Mouse (Mus musculus): Measurements from ENCODE around the gene Lzic. TPM values are rescaled to one million over a fixed set of nuclear protein-coding genes. Genes with fewer than 3 reads are reported as not detected.

The Lzic gene
- polyA plus RNA-seq, 1 experiment, result 8.1 TPM

GRCm38 (mm10) chr4:149521258-149521657 lies 36.2 kb downstream of the Lzic start:
- no peak overlapping the region for H3K4me3 ChIP-seq (replicated peaks)
- peaks cover 5% of the 10 kb centered on the region; the same call in 1 of the 2 replicates for H3K9me3 ChIP-seq
- no peaks in the 10 kb centered on the region for H3K36me3 ChIP-seq (replicated peaks; ENCODE audit: low read length)
- TF ChIP-seq FLI1 (IDR thresholded peaks at IDR 0.05; ENCODE audit: low read length) (no peak), GATA1 (IDR thresholded peaks at IDR 0.05; ENCODE audit: borderline replicate concordance, low read length) (no peak)
- peaks cover 30% of the 10 kb centered on the region for H3K27me3 ChIP-seq (replicated peaks)
- H3K4me1 ChIP-seq, result peaks cover 59% of the 10 kb centered on the region

- Histone ChIP-seq H3K4me3 (replicated peaks) (no peak overlapping the region), H3K27me3 (replicated peaks) (peaks cover 36% of the 10 kb centered on the region), H3K4me1 (peaks cover 64% of the 10 kb centered on the region), H3K36me3 (replicated peaks; ENCODE audit: low read length) (no peaks in the 10 kb centered on the region), H3K9me3 (no peaks in the 10 kb centered on the region)
- TF ChIP-seq GATA1 (IDR thresholded peaks at IDR 0.05; ENCODE audit: borderline replicate concordance, low read length), result no peak
- no peak for TF ChIP-seq FLI1 (IDR thresholded peaks at IDR 0.05; ENCODE audit: low read length)
Observed at GRCm38 (mm10) chr4:149523961-149524360, 38.9 kb downstream of the Lzic start.

GRCm38 (mm10) chr4:149525170-149525569 lies 40.1 kb downstream of the Lzic start:
- H3K27me3 ChIP-seq (replicated peaks), result peaks cover 30% of the 10 kb centered on the region
- TF ChIP-seq GATA1 (IDR thresholded peaks at IDR 0.05; ENCODE audit: borderline replicate concordance, low read length), result no peak
- no peak for TF ChIP-seq FLI1 (IDR thresholded peaks at IDR 0.05; ENCODE audit: low read length)
- H3K4me1 ChIP-seq, result peaks cover 65% of the 10 kb centered on the region
- H3K4me3 ChIP-seq (replicated peaks), result no peak overlapping the region
- no peaks in the 10 kb centered on the region for H3K36me3 ChIP-seq (replicated peaks; ENCODE audit: low read length)
- no peaks in the 10 kb centered on the region for H3K9me3 ChIP-seq

GRCm38 (mm10) chr4:149525811-149526210 lies 40.8 kb downstream of the Lzic start:
- TF ChIP-seq FLI1 (IDR thresholded peaks at IDR 0.05; ENCODE audit: low read length) (no peak), GATA1 (IDR thresholded peaks at IDR 0.05; ENCODE audit: borderline replicate concordance, low read length) (no peak)
- Histone ChIP-seq H3K4me1 (peaks cover 65% of the 10 kb centered on the region), H3K4me3 (replicated peaks) (no peak overlapping the region)

GRCm38 (mm10) chr4:149526330-149526729 lies 41.3 kb downstream of the Lzic start:
- H3K36me3 ChIP-seq (replicated peaks; ENCODE audit: low read length), result no peaks in the 10 kb centered on the region
- H3K4me1 ChIP-seq, result peaks cover 60% of the 10 kb centered on the region
- TF ChIP-seq FLI1 (IDR thresholded peaks at IDR 0.05; ENCODE audit: low read length) (no peak), GATA1 (IDR thresholded peaks at IDR 0.05; ENCODE audit: borderline replicate concordance, low read length) (no peak)
- no peak overlapping the region for H3K4me3 ChIP-seq (replicated peaks)
- peaks cover 23% of the 10 kb centered on the region for H3K27me3 ChIP-seq (replicated peaks)
- H3K9me3 ChIP-seq, result no peaks in the 10 kb centered on the region

More at GRCm38 (mm10) chr4:149525811-149526210, 40.8 kb downstream of the Lzic start:
- peaks cover 28% of the 10 kb centered on the region for H3K27me3 ChIP-seq (replicated peaks)
- H3K36me3 ChIP-seq (replicated peaks; ENCODE audit: low read length), result no peaks in the 10 kb centered on the region
- no peaks in the 10 kb centered on the region for H3K9me3 ChIP-seq

- no peak for TF ChIP-seq FLI1 (IDR thresholded peaks at IDR 0.05; ENCODE audit: low read length)
- TF ChIP-seq GATA1 (IDR thresholded peaks at IDR 0.05; ENCODE audit: borderline replicate concordance, low read length), result no peak
- Histone ChIP-seq H3K27me3 (replicated peaks) (peaks cover 27% of the 10 kb centered on the region), H3K4me3 (replicated peaks) (no peak overlapping the region), H3K9me3 (no peaks in the 10 kb centered on the region), H3K4me1 (peaks cover 46% of the 10 kb centered on the region), H3K36me3 (replicated peaks; ENCODE audit: low read length) (no peaks in the 10 kb centered on the region)
Observed at GRCm38 (mm10) chr4:149527621-149528354, 42.8 kb downstream of the Lzic start.

- Histone ChIP-seq H3K4me1 (peaks cover 31% of the 10 kb centered on the region), H3K27me3 (replicated peaks) (peaks cover 28% of the 10 kb centered on the region), H3K4me3 (replicated peaks) (no peak overlapping the region), H3K36me3 (replicated peaks; ENCODE audit: low read length) (no peaks in the 10 kb centered on the region), H3K9me3 (no peaks in the 10 kb centered on the region)
- TF ChIP-seq GATA1 (IDR thresholded peaks at IDR 0.05; ENCODE audit: borderline replicate concordance, low read length) (no peak), FLI1 (IDR thresholded peaks at IDR 0.05; ENCODE audit: low read length) (no peak)
Observed at GRCm38 (mm10) chr4:149529691-149530090, 44.7 kb downstream of the Lzic start.

GRCm38 (mm10) chr4:149539441-149539840 lies 54.4 kb downstream of the Lzic start:
- Histone ChIP-seq H3K27me3 (replicated peaks) (peaks cover 52% of the 10 kb centered on the region), H3K4me1 (peaks cover 26% of the 10 kb centered on the region), H3K4me3 (replicated peaks) (no peak overlapping the region), H3K9me3 (no peaks in the 10 kb centered on the region), H3K36me3 (replicated peaks; ENCODE audit: low read length) (no peaks in the 10 kb centered on the region)
- TF ChIP-seq FLI1 (IDR thresholded peaks at IDR 0.05; ENCODE audit: low read length), result no peak
- no peak for TF ChIP-seq GATA1 (IDR thresholded peaks at IDR 0.05; ENCODE audit: borderline replicate concordance, low read length)

- peaks cover 26% of the 10 kb centered on the region for H3K4me1 ChIP-seq
- H3K36me3 ChIP-seq (replicated peaks; ENCODE audit: low read length), result peaks cover 3% of the 10 kb centered on the region
- no peak overlapping the region for H3K4me3 ChIP-seq (replicated peaks)
- TF ChIP-seq GATA1 (IDR thresholded peaks at IDR 0.05; ENCODE audit: borderline replicate concordance, low read length) (no peak), FLI1 (IDR thresholded peaks at IDR 0.05; ENCODE audit: low read length) (no peak)
- peaks cover 60% of the 10 kb centered on the region for H3K27me3 ChIP-seq (replicated peaks)
- H3K9me3 ChIP-seq, result no peaks in the 10 kb centered on the region
Observed at GRCm38 (mm10) chr4:149541935-149542334, 56.9 kb downstream of the Lzic start.

GRCm38 (mm10) chr4:149542431-149542830 lies 57.4 kb downstream of the Lzic start:
- Histone ChIP-seq H3K4me1 (peaks cover 26% of the 10 kb centered on the region), H3K36me3 (replicated peaks; ENCODE audit: low read length) (peaks cover 3% of the 10 kb centered on the region), H3K27me3 (replicated peaks) (peaks cover 58% of the 10 kb centered on the region), H3K9me3 (no peaks in the 10 kb centered on the region), H3K4me3 (replicated peaks) (no peak overlapping the region)
- no peak for TF ChIP-seq GATA1 (IDR thresholded peaks at IDR 0.05; ENCODE audit: borderline replicate concordance, low read length)

Measured in megakaryocyte, embryonic 14.5 days (primary cell).